Mouse (Mus musculus): ENCODE results near the gene Prkcd. TPM values are rescaled to one million over a fixed set of nuclear protein-coding genes. Genes with fewer than 3 reads are reported as not detected.

Prkcd gene
- 10 to 100 TPM; 11.4 to 13.4 TPM for total RNA-seq (2021)

DNA sequence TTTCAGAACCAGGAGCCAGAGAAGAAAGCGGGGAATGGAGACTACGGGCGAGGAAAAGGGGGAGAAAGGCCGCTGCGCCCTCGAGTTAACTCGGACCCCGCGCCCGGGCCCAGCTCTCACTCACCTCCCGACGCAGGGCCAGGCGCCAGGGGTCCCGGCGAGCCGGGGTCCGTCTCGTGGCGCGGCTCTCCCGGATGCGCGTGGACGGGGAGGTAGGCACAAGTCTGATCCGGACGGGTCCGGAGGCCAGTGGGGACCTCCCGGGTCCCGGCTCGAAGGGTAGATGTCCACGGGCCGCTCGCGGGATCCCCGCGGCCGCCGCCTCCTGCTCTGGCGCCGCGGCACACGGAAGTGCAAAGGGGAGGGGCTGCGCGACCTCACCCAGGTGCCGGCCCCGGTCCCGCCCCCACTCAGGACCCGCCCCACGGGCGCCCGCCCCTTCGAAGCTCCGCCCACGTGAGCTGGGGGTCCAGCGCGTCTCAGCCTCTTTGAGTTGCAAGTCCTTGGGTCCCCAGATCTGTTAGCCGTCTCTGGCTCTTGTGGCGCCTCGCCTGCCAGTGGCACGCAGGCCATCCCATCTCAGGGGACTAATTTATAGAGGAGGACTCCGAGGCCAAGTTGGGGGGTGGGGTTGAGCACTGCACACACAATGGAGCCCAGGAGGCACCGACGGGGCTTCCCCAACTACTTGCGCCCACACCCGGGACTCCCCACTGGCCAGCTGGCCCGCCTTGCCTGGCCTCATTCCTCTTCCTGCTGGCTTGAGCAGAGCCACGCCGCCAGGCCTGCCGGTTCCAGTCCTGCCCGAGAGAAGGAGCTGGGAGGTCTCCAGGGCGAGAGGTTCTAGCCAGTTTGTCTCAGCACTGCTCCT lies at the start of gene Prkcd:
Prkcd (minus strand) TSS at position 355 of the 871 bp plus-strand sequence.
- peak; percentile 79 for DNase-seq (ENCODE audit: low spot score)
- intact Hi-C loops (cut with DNase I): loop anchor here (2.0 to 5.0 kb wide), 2 partner anchors 27 to 34 kb away; no protein-coding TSS in a partner anchor

- intact Hi-C loops (cut with DNase I): loop anchor here (5.0 kb wide), 1 partner anchor 192 kb away; no protein-coding TSS in a partner anchor
- DNase-seq (ENCODE audit: low spot score): no peak
Observed at GRCm38 (mm10) chr14:30674947-30675346, 48.9 kb upstream of the Prkcd start.

- intact Hi-C loops (cut with DNase I): loop anchor here (1.0 to 5.0 kb wide), 2 partner anchors 81 to 195 kb away; no protein-coding TSS in a partner anchor
- peak; percentile 61 for DNase-seq (ENCODE audit: low spot score)
Observed at GRCm38 (mm10) chr14:30671986-30672312, 45.9 kb upstream of the Prkcd start.

GRCm38 (mm10) chr14:30671095-30671985 lies 45.3 kb upstream of the Prkcd start:
- DNase-seq (ENCODE audit: low spot score): no peak

GRCm38 (mm10) chr14:30670161-30670560 lies 44.2 kb upstream of the Prkcd start:
- DNase-seq (ENCODE audit: low spot score): no peak
- intact Hi-C loops (cut with DNase I): loop anchor here (5.0 kb wide), 1 partner anchor 197 kb away; no protein-coding TSS in a partner anchor

More at GRCm38 (mm10) chr14:30671095-30671985, 45.3 kb upstream of the Prkcd start:
- intact Hi-C loops (cut with DNase I): loop anchor here (5.0 kb wide), 1 partner anchor 196 kb away; no protein-coding TSS in a partner anchor

GRCm38 (mm10) chr14:30666604-30667003 lies 40.6 kb upstream of the Prkcd start:
- DNase-seq (ENCODE audit: low spot score): no peak
- intact Hi-C loops (cut with DNase I): no loop called here

GRCm38 (mm10) chr14:30666061-30666460 lies 40.1 kb upstream of the Prkcd start:
- intact Hi-C loops (cut with DNase I): no loop called here
- DNase-seq (ENCODE audit: low spot score): peak; percentile 18

- intact Hi-C loops (cut with DNase I): no loop called here
- DNase-seq (ENCODE audit: low spot score): no peak
Observed at GRCm38 (mm10) chr14:30655531-30655930, 29.5 kb upstream of the Prkcd start.

DNA sequence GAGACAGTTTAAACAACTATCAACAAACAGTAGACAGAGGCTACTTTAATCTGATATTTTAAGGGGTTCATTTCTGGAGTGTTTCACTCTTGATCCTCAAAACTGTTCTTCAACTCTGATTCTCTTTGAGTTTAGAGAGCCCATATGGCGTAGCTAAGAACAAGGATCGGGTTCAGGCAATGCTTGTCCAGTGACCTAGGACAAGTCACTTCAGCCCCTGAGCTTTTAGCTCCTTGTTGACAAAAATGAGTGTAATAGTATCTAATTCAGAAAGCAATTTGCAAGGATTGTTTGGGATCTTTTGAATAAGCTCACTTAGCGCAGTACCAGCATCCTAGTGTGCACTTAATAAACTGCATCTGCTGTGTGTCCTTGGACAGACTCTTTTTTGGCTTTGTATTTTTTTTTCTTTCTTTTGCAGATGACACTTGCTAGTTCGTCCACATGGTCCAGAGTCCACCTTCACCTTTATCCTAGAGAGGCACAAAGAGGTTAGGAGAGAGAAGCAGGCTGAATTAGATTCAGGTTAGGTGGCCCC lies 28.8 kb upstream of the Prkcd start:
- intact Hi-C loops (cut with DNase I): no loop called here
- DNase-seq (ENCODE audit: low spot score): no peak

GRCm38 (mm10) chr14:30653943-30654659 lies 28.1 kb upstream of the Prkcd start, which contains the start of gene Rft1:
Gene Rft1, plus strand, starts transcription at chr14:30654360.
- DNase-seq (ENCODE audit: low spot score): peak; percentile 95
- intact Hi-C loops (cut with DNase I): loop anchor here (2.0 kb wide), 1 partner anchor 27 kb away; the partner anchor contains the start of gene Prkcd

GRCm38 (mm10) chr14:30650969-30651368 lies 25.0 kb upstream of the Prkcd start:
- intact Hi-C loops (cut with DNase I): loop anchor here (1.0 kb wide), 1 partner anchor 58 kb away; no protein-coding TSS in a partner anchor

GRCm38 (mm10) chr14:30649745-30650144 lies 23.7 kb upstream of the Prkcd start:
- no peak for DNase-seq (ENCODE audit: low spot score)
- intact Hi-C loops (cut with DNase I): loop anchor here (1.0 kb wide), 1 partner anchor 56 kb away; no protein-coding TSS in a partner anchor

More at GRCm38 (mm10) chr14:30650969-30651368, 25.0 kb upstream of the Prkcd start:
- peak; percentile 57 for DNase-seq (ENCODE audit: low spot score)

- intact Hi-C loops (cut with DNase I): no loop called here
- DNase-seq (ENCODE audit: low spot score): no peak
Observed at GRCm38 (mm10) chr14:30648478-30648877, 22.5 kb upstream of the Prkcd start.

- DNase-seq (ENCODE audit: low spot score): no peak
- intact Hi-C loops (cut with DNase I): no loop called here
Observed at GRCm38 (mm10) chr14:30646486-30646885, 20.5 kb upstream of the Prkcd start.

DNA sequence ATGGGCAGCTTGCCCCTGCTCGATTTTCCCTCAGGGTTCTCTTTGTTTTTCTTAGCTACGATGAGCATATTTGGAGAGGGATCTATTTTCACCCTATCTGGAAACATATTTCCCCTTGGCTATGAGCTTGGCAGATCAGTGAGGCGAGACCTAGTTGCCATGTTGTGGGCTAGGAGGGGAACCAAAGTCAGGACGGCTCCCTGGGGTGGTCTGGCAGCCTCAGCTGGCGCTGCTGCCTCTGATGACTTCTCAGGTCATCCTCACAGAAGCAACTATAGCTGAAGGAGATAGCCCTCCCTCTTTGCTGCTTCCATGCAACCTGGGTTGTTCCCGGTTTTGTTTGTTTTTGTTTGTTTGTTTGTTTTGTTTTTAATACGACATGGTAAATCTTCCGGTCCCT lies 19.1 kb upstream of the Prkcd start:
- intact Hi-C loops (cut with DNase I): no loop called here
- no peak for DNase-seq (ENCODE audit: low spot score)

DNA sequence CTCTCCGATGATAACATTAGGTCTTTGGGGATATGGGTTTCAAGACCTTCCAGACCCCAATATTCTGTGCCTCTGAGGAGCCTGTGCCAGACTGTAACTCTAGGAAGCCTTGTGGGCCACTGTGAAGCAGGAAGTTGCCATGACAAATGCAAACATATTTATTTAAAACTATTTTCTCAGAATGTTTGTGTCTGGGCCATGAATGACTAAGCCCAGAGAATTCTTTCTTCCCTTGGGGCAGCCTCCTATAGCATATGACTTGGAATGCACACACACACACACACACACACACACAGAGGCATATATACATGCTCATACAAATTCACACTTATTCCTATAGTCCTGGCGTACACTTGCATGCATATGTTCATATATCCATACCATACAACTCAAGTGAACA lies 18.0 kb upstream of the Prkcd start:
- no peak for DNase-seq (ENCODE audit: low spot score)
- intact Hi-C loops (cut with DNase I): no loop called here

- DNase-seq (ENCODE audit: low spot score): no peak
Observed at GRCm38 (mm10) chr14:30641748-30642147, 15.7 kb upstream of the Prkcd start.

DNA sequence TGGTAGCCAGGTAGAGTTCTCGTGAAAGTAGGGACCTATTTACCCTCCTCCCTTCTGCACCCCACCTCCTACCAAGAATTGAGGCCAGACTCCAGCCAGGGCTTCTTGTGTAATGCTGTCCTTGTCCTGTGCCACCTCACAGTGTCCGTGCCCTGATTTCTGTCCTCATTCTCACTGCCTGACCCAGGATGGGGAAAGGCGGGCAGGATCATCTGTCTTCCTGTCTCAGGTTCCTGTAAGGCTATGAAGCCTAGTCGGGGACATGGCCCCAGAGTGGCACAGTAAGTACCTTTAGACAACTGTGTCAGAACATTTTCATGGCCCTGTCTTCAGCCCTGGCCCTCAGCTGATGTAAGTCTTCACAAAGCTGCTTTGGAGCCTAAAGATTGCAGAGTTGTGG lies 12.7 kb upstream of the Prkcd start:
- no peak for DNase-seq (ENCODE audit: low spot score)
- intact Hi-C loops (cut with DNase I): no loop called here

More at GRCm38 (mm10) chr14:30641748-30642147, 15.7 kb upstream of the Prkcd start:
- intact Hi-C loops (cut with DNase I): no loop called here

DNA sequence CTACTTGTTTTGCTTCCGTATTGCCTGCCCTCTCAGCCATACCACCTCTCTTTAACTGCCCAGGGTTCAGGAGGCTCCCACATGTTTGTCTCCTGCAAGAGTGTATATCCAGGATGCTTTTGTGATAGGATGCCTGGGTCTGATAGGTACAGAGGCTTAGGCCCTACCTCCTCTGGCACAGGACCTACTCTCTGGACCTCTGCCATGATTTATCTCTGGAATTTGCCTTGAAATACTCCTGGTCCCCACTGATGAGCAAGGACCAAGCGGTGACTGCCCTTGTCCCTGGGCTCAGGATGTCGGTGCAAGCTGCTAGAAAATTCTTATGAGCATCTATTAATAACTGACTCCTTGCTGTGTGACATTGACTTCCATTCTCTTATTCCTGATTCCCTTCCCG lies 12.0 kb upstream of the Prkcd start:
- intact Hi-C loops (cut with DNase I): no loop called here
- DNase-seq (ENCODE audit: low spot score): no peak
